In the genomic region with DNA sequence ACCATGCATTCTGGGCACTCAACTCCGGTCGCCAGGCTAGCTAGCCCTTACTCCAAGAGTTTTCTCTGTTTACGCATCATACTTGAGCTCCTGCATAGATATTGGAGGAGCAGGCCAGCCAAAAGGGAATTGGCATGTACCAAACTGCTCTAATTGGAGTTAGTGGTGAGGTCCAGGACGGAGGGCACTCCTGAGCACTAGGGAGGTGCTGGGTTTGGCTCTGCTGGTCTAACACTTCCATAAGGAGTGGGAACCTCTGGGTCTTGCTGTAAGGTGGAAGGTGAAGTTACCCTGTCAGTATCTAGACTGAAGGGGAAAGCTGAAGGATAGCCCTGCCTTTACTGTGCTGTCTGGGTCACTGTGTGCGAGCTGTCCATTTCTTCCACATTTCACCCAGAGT, we compare ENCODE assay signal across 14 mouse cellular contexts.
"Had no signal": no experiment of that assay in that cellular context is flagged by ENCODE, and none has a peak within 500 bp of the region (broad histone marks: within the 10 kb centered on the region; RNA-seq: fewer than 3 reads in every experiment).

No protein-coding gene starts in this region.

- H3K4me3 ChIP-seq: layer of hippocampus, adult 2 months; limb, embryonic 13.5 days; midbrain, embryonic 12.5 days; myocyte had no signal

- H3K9ac ChIP-seq: limb, embryonic 13.5 days; liver, embryonic 14.5 days; midbrain, embryonic 12.5 days had no signal

- DNase-seq: kidney, postnatal 10 days; kidney, postnatal 4 days; left cerebral cortex, postnatal 4 days; lung, adult 18-20 months; retina, postnatal 1 day; right cerebral cortex, postnatal 4 days; spleen, adult 18-20 months; thymus, adult 2 months; thymus, postnatal 25 days had no signal

- H3K36me3 ChIP-seq: limb, embryonic 13.5 days; midbrain, embryonic 12.5 days had no signal

- H3K27me3 ChIP-seq: limb, embryonic 13.5 days; midbrain, embryonic 12.5 days had no signal

- H3K27ac ChIP-seq: layer of hippocampus, adult 2 months; limb, embryonic 13.5 days; liver, embryonic 14.5 days; midbrain, embryonic 12.5 days had no signal

- H3K9me3 ChIP-seq: limb, embryonic 13.5 days; midbrain, embryonic 12.5 days had no signal

- H3K4me2 ChIP-seq: limb, embryonic 13.5 days; midbrain, embryonic 12.5 days had no signal
